Mouse (Mus musculus): Measurements from ENCODE around the gene Dstyk.

Gene Dstyk

DNA sequence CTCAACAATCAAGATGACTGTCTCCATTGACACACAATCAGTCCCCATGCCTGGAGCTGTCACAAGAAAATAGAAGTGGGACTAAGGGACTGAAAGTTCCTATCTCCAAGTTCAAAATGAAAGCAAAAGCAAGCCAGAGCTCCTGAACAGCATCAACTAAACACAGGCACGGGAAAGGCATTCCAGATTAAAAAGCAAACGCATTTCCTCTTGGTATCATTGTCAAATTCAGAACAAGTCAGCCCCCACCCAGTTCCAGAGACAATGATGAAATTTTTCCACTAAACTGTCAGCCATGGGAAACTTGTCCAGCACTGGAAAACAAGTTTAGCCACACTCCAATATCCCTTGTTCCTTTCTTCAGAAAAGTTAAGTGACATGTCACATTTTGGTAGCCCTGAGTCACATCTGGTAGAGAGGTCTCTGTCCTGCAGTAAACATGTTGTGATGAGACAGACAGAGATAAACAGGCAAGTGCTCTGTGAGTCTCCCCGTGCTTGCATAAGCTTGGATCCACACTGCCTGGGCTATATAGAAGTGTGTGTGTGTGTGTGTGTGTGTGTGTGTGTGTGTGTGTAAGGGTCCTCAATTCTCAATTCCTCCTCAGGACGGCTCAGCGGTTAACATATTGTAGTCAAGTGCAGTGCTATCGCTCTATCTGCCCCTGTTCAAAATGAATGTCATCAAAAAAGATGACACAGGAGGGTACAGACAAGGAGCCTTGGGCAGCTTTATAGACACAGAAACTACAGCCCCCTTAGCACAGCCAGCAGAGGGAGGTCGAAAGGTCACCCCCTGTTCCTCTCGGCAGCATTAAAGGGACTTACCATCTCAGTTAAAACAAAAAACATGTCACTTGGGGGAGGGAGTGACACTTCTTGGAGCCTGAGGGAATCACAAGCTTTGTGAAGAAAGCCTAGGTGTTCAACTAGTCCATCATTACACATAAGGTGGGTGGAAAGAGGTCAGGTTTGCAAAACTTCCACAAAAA is 28.2 kb upstream of the Dstyk start:
- DNase-seq, result no peak

DNA sequence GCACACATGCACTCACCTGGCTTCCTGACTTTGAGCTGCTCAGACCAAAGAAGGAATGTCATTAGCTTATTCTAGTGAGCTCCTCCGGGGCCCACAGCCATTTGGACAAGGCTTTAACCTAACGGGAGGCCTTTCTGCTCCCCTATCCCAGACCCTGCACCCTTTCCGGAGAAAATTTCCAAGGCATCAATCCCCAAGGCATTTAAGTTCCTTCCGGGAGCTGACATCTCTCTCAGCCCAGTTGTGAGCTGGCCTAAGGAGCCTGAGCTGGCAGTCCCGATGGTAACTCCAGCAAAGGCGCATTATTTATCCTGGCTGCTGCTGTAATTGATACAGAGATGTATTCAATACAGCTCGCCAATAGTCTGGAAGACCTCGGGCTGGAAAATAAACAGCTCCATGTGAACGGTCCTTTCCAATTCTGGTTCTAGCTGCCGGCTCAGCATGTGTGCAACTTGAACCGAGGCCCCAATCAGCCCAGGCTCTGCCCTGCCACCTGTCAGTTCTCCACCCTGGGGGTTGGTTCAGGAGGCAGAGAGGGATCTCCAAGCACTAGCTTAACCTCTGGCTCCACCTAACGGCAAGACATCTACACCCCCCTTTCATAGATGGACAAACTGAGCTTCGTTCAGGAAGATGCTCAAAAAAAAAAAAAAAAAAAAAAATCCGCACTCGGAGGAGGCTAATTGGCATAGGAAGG is 27.3 kb upstream of the Dstyk start:
- peak; percentile 76 for DNase-seq

DNA sequence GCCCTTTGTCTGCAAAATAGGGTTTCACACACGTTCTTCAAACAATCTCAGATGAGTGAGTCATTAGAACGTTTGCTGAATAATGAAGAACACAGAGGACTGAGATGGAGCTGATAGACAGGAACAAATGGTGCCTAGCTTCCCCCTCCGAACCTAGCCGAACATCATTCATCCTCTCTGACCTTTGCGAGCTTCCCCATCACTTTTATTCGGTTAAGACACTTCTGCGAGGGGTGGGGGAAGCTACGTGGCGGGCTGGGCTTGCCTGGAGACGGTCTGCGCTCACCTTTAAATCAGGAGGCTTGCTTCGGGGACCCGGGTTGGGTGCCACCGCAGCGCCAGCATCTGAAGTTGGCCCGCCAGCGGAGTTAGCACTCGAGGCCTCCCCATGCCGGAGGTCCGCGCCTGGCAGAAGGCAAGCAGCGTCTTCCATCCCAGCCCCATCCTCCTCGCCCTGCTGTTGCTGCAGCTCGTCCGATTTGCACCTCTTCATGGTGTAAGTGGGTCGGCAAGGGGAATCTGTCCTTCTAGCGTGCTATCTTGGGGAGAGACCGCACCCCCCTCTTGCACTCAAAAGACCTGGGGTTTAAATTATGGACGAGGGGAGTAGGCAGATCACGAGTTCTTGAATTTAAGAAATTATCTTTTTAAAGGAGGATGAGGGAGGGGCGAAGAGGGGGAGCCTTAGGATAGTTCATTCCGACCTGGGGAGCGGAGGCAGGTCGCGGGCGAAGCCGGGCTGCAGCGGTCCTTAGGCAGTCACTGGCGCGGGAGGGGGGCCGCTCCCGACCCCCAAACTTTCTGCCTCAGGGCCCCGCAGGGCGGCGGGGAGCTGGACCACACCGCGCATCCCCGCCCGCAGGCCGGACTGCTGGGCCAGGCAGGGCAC is 26.4 kb upstream of the Dstyk start, which contains the start of gene Tmcc2:
Gene Tmcc2, minus strand, starts transcription at position 591 of the 889 bp plus-strand sequence.
- no peak for DNase-seq

GRCm38 (mm10) chr1:132391580-132392022 is 25.8 kb upstream of the Dstyk start:
- DNase-seq, result peak; percentile 71

- DNase-seq, result no peak
Measured at GRCm38 (mm10) chr1:132392872-132393271, 24.5 kb upstream of the Dstyk start.

- DNase-seq, result no peak
Measured at GRCm38 (mm10) chr1:132396705-132397104, 20.6 kb upstream of the Dstyk start.

DNA sequence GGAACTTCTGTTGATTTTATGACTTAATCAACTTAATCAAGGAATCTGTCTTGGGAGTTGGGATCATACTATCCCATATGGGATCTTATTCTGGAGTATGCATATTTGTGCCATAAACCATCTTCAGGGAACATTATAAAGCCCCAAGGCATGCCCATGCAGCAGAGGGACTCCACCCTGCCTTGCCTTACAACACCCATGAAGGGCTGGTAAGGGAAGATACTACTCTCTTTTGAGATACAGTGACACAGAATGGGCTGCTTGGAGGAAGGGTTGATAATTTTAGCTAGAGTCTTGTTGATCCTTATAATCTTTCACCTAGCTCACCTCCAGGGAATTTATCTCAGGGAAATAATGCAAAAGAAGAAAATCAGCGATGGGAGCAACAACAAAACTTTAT is 16.8 kb upstream of the Dstyk start:
- DNase-seq, result no peak

GRCm38 (mm10) chr1:132401843-132402242 is 15.5 kb upstream of the Dstyk start:
- no peak for DNase-seq

GRCm38 (mm10) chr1:132410657-132411056 is 6.7 kb upstream of the Dstyk start:
- no peak for DNase-seq

- DNase-seq, result no peak
Measured at GRCm38 (mm10) chr1:132416244-132416942, 962 bp upstream of the Dstyk start.

DNA sequence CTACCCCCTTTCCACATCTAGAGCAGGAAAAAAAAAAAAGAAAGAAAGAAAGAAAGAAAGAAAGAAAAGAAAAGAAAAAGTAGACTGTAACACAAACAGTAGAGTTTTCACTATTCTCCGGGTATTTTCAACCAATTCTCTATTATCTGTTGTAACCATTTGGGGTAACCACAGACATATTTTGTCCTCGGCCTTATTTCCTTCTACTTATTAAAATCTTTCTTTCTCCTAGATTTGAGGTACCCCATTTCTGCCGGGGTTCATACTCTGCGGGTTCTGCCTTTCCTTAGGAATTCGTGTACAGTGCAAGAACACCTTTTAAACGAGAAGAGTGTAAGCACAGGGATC is 438 bp upstream of the Dstyk start:
- no peak for DNase-seq

DNA sequence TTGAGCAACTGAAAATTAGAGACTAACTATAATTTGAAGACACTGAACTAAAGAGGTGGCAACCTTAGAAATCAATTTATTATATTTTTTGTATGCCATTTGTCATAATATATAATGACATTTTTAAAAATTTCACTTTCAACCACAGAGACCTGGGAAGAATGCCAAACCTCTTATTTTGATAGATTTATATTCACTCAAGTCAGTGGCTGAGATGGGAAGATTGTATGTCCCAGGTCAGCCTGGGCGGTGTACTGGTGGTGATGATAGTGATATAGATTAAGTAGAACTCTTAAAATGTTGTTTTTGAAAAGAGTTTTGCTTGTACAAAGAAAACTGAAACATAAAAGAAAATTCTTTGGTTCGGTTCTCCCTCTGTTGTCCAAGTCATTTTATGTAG is 2.9 kb downstream of the Dstyk start:
- no peak for DNase-seq

- DNase-seq, result no peak
Measured at GRCm38 (mm10) chr1:132420662-132421061, 3.3 kb downstream of the Dstyk start.

GRCm38 (mm10) chr1:132422912-132423696 is 5.7 kb downstream of the Dstyk start:
- no peak for DNase-seq

DNA sequence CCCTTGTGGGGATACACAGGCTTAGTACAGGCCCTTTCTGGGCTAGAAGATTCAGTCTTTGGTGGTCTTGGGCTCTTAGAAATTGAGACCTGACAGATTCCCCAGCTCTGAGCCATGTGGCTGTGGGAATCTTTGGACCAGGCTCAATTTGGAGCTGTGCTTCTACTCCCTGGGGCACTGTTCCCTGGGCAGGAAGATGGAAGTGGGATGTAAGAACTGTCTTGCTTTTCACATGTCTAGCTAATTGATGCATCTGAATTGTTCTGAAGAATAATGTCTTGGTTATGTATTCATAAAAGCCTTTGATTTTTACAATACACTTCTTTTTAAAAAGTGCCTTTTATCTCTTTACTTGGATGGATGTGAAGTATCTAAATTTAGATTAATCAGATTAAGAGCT is 8.2 kb downstream of the Dstyk start:
- no peak for DNase-seq

DNA sequence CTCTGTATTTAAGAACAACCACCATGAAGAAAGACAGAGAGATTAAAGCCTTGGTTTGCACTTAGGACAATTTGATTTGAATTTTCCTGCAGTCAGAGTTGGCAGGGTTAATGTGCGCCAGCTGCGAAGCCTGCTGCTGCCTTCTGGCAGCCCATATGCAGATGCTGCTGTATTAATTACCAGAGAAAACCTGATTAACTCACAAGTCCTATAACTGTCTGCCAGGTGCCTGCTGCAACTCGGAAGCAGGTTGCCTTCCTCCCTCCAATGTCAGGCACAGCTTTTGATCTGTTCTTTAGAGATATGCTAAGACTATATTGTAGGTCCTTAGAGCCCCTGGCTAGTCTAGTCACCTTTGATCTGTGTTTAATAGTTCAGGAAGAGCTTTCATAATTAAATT is 13.5 kb downstream of the Dstyk start:
- no peak for DNase-seq

GRCm38 (mm10) chr1:132431716-132432115 is 14.4 kb downstream of the Dstyk start:
- DNase-seq, result peak; percentile 21

DNA sequence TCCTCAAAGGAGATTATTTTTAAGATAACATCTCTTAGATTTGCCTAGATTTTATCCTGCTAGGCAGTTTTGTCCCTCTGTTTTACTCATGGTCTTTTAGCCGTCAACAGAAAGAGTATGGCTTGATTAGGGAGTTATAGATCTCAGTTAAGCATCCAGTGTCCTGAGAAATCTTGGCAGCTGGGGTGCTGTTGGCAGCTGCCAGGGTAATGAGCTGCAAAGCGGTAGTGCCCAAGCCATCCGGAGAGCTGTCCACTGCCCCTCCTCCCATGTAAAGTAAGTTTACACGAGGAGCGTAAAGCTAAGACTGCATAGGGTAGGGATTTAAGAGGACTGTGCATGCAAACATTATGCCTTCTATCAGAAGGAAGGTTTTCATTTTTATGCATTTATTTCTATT is 16.0 kb downstream of the Dstyk start:
- DNase-seq, result no peak

GRCm38 (mm10) chr1:132434032-132434431 is 16.7 kb downstream of the Dstyk start:
- DNase-seq, result no peak

DNA sequence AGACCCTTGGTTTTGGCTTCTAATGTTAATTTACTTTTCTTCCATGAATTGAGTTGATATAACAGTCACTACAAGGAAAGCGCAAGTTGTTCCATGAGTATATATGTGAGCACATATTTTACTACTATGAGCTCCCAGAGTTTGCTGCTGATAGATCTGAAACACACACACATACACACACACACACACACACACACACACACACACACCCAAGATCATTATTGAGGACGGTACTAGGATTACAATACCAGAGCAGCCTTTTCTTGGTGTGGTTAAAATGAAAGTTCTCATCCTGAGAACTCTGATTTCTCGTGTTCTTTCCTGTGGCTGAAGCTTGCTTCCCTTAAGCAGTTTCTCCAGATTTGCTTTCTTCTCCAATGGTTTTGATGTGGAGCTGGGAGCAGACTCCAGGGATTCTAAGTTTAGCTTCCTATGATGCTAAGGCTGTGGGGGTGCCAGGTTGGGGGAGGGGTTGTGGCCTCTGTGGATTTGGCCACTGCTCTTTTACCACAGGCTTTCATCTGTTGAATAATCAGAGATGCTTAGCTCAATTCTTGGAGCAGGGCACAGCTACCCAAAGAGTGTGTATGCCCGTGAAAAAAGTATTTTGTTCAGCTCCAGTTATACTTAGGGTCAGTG is 19.1 kb downstream of the Dstyk start:
- DNase-seq, result no peak

- no peak for DNase-seq
Measured at GRCm38 (mm10) chr1:132436960-132437359, 19.6 kb downstream of the Dstyk start.
